Mouse (Mus musculus): ENCODE data around the gene Fam129b.
A peak's percentile ranks its signal among the peaks of the same experiment; 100 is the strongest.

Gene Fam129b

GRCm38 (mm10) chr2:32965511-32966183 lies 89.7 kb downstream of the Fam129b start:
- DNase-seq (ENCODE audit: low spot score): no peak

GRCm38 (mm10) chr2:32966184-32966688 lies 90.3 kb downstream of the Fam129b start:
- DNase-seq (ENCODE audit: low spot score): no peak

DNA sequence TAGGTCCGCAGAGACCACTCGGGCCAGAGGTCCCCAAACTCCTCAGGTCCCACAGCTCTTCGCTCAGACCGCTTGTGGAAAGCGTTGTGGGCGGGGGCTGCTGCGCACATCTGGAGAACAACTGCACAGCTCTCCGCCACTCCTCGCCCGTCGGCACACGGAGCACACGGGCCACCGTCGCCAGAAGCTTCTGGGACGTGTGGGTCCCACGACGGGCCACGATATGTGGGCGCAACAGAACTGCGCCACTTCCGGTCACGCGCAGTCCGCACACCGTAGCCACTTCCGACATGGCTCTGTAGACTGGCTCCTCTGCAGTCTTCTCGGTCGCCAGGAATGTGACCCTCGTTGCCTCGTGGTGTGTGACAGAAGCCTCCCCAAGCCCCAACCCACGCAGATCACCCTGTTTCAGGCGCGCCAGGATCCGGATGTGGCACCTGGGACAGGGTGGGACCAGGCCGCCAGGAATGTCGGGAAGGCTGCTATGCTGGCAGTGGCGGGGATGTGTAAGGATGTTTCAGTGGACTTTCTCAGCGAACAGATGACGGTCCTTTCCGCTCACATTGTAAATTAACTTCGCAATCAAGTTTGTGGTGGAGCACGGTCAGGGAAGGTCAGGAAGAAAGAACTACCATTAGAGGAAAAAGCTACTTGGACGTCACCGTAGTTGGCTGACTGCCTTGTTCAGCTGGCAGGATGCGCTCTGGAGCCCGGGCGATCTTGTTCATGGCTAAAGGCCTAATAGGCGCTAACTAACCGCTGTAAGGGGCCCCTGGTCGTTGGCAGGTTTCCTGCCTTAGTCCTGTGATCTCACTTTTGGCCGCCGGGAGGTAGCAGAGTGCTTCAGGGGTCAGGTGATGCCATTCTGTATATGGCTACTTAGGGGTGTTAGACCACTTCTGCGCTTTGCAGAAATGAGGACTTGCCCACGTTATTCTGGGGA lies 91.0 kb downstream of the Fam129b start:
- DNase-seq (ENCODE audit: low spot score): peak; percentile 88

- DNase-seq (ENCODE audit: low spot score): no peak
These were observed 92.2 kb downstream of the Fam129b start for GRCm38 (mm10) chr2:32968024-32968614.

GRCm38 (mm10) chr2:32969326-32969725 lies 93.4 kb downstream of the Fam129b start:
- no peak for DNase-seq (ENCODE audit: low spot score)

GRCm38 (mm10) chr2:32971235-32971634 lies 95.3 kb downstream of the Fam129b start:
- no peak for DNase-seq (ENCODE audit: low spot score)

DNA sequence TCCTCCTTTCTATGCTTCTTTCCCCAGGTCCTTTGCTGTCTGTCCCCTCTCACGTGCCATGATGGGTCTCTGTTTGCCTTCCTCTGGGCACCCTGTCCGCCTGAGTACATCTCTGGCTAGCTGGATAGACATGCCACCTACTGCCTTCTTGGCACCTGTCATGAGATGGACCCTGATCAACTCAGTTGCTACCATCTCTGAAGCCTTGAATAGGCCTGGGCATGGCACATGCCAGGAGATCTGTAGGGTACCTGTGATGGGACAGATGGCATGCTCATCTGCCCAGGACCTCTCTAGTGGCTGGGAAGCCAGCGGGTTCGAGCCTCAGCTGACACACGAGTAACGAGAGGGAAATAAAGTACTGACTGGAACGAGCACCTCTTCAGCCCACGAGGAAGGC lies 98.3 kb downstream of the Fam129b start:
- DNase-seq (ENCODE audit: low spot score): no peak
